Mouse (Mus musculus) testis, adult 2 months (tissue): Measurements from ENCODE around the gene Cdc14a. TPM values are rescaled to one million over a fixed set of nuclear protein-coding genes. Genes with fewer than 3 reads are reported as not detected.

Experiments used
- H3K27ac ChIP-seq: fragments of 200-500 bp; 2 replicates; pipeline ENCODE4 v1.5.1; 2012; ENCODE audit warnings: low read depth, low read length; ENCODE audit not compliant: control insufficient read depth, insufficient read depth
- H3K27me3 ChIP-seq: fragments of 200-500 bp; 2 replicates; pipeline ENCODE4 v1.6.1; 2012; ENCODE audit warnings: mild to moderate bottlenecking, low read length, moderate library complexity; ENCODE audit not compliant: control insufficient read depth, insufficient read depth
- H3K36me3 ChIP-seq: fragments of 200-500 bp; 2 replicates; pipeline ENCODE4 v1.6.1; 2012; ENCODE audit warnings: mild to moderate bottlenecking, low read length; ENCODE audit not compliant: control insufficient read depth, insufficient read depth
- H3K4me1 ChIP-seq: fragments of 200-500 bp; 2 replicates; pipeline ENCODE4 v1.6.1; 2012; ENCODE audit warnings: low read length; ENCODE audit not compliant: control insufficient read depth, insufficient read depth
- H3K4me3 ChIP-seq: fragments of 200-500 bp; 2 replicates; pipeline ENCODE4 v1.5.1; 2012; ENCODE audit warnings: low read depth, mild to moderate bottlenecking, low read length, moderate library complexity, mixed read lengths; ENCODE audit not compliant: control insufficient read depth
- CTCF ChIP-seq: fragments of 200-500 bp; IDR thresholded peaks from 2 replicates; pipeline ENCODE4 v1.5.1; 2012; ENCODE audit warnings: low read depth, mild to moderate bottlenecking, inconsistent platforms, low read length, moderate library complexity; ENCODE audit not compliant: control insufficient read depth, insufficient read depth, insufficient replicate concordance
- POLR2A ChIP-seq: fragments of 200-500 bp; IDR thresholded peaks from 2 replicates; pipeline ENCODE4 v1.6.1; 2012; ENCODE audit warnings: low read depth, mild to moderate bottlenecking, inconsistent platforms, low read length, moderate library complexity; ENCODE audit not compliant: control insufficient read depth
- polyA plus RNA-seq: library from polyadenylated mRNA; depleted of rRNA; stranded (reverse); fragments of >200 nt; gene quantifications from 2 replicates; pipeline ENCODE4 v1.2.3, GENCODE M21; 2012; rRNA removed

Gene Cdc14a
- polyA plus RNA-seq, result 57.9 and 64.6 TPM in 2 replicates

DNA sequence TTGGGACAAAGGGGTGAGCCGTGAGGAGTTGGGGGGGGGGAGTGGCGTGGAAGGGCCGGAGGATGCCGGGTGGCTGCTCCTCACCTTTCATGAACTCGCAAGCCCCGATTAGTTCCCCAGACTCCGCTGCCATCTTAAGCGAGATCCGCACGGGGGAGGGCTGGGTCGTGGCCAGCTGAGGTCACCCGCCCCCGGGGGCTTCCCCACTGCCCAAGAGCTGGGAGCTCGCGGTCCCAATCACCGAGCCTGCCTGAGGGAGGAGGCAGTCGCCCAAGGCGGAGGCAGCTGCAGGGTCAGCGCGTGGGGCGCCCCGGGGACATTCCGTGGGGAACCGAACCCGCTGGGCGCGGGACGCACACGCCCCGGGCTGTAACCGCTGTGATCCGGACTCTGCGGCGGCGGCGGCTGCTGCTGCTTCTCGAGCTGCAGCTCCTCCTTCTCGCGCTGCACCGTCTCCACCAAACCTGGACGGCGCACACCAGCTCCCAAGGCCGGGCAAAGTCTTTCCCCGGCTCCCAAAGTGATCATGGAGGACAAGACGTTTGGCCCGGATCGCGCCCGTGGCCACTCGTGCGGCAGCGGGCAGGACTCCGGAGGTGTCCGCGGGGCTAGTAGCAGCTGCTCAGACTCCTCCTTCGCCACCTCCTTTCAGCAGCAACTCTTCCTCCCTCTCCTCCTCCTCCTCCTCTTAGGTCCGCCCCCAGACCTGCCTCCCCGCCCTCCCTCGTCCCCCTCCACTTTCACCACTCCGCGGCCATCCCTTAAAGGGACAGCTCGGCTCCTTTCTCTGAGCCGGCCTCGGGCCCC, at the start of gene Cdc14a:
Gene Cdc14a, minus strand, starts transcription at position 680 of the 807 bp plus-strand sequence.
- TF ChIP-seq POLR2A, result peak; percentile 52; the same call in 1 of the 2 replicates
- TF ChIP-seq CTCF, result no peak
- H3K27me3 ChIP-seq, result peaks cover 8% of the 10 kb centered on the region
- H3K36me3 ChIP-seq, result no peaks in the 10 kb centered on the region
- peak within 1 kb of the TSS; percentile 90 for H3K4me3 ChIP-seq
- peak within 1 kb of the TSS; percentile 52 for H3K27ac ChIP-seq
- H3K4me1 ChIP-seq, result peaks cover 16% of the 10 kb centered on the region

DNA sequence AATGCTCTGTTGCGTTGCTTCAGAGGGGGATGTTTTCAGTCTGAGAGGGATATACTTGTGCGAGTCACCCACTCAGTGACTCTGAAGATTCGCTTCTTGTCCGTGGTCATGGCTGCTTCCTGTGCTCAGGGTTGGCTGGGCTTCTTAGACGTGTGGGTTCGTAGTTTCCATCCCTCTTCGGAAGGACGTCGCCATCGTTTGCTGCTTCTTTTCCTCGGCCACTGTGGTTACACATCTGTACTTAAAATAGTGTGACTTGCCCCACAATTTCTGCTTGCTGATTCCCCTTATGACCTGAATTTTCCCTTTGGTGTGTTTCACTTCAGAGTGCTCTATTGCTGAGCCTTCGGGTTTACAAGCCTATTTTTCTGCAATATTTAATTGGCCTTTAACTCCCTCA, 41.9 kb upstream of the Cdc14a start:
- Histone ChIP-seq H3K4me3 (no peak overlapping the region), H3K27me3 (no peaks in the 10 kb centered on the region), H3K27ac (no peak overlapping the region), H3K36me3 (no peaks in the 10 kb centered on the region), H3K4me1 (peaks cover 7% of the 10 kb centered on the region)
- TF ChIP-seq POLR2A (no peak), CTCF (no peak)

DNA sequence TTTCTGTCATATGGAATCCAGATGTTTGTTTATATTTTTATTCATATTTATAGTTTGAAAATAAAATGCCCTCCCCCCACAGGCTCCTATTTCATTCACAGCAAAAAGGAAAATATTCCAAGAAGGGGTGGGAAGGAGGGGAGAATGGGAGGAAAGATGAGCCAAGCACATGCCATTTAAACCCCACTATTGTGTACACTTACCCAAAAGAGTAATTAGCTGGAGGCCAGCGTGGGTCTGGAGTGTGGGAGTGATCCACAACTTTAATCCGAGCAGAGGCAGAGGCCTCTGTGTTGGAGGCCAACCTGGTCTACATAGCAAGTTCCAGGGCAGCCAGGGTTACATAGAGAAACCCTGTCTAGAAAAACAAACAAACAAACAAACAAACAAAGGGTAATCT, 40.5 kb upstream of the Cdc14a start:
- H3K4me3 ChIP-seq, result no peak overlapping the region
- no peaks in the 10 kb centered on the region for H3K36me3 ChIP-seq
- no peak overlapping the region for H3K27ac ChIP-seq
- H3K27me3 ChIP-seq, result no peaks in the 10 kb centered on the region
- H3K4me1 ChIP-seq, result peaks cover 7% of the 10 kb centered on the region
- TF ChIP-seq CTCF (no peak), POLR2A (no peak)

DNA sequence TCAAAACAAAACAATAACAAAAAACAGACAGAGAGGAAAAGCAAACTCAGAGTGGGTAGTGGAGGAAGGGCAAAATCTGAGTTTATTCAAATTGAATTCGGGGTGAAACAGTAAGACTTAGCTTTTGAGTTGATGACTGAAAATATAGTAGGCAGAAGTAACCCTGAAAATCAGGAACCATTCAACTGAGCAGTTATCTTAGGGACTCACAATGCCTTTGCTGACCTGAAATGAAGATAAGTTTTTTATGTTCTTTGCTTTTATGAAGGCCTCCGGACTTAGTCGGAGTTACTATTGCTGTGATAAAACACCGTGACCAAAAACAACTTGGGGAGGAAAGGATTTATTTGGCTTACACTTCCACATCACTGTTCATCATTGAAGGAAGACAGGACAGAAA, 37.2 kb upstream of the Cdc14a start:
- no peaks in the 10 kb centered on the region for H3K36me3 ChIP-seq
- no peaks in the 10 kb centered on the region for H3K27me3 ChIP-seq
- no peak overlapping the region for H3K4me3 ChIP-seq
- H3K27ac ChIP-seq, result no peak overlapping the region
- no peaks in the 10 kb centered on the region for H3K4me1 ChIP-seq
- no peak for TF ChIP-seq POLR2A

DNA sequence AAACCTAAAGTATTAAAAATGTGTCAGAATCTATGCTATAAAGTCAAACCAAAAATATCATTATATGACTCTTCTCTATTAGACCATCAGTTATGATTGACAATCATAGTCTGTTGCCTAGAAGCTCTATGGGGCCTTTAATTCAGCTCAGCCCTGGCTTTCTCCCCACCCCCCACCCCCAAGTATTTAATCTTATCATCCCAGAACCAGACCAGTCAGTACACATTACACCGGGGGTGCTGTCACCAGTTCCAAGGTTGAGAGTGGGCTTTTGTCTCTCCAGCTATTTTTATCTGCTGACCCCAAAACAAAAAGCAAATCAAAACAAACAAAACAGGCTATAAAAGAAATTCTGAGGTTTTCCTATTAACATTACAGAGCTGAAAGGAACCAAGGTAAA, 30.7 kb upstream of the Cdc14a start:
- no peaks in the 10 kb centered on the region for H3K4me1 ChIP-seq
- no peak overlapping the region for H3K27ac ChIP-seq
- TF ChIP-seq POLR2A (no peak), CTCF (no peak)
- no peak overlapping the region for H3K4me3 ChIP-seq
- no peaks in the 10 kb centered on the region for H3K27me3 ChIP-seq
- no peaks in the 10 kb centered on the region for H3K36me3 ChIP-seq

DNA sequence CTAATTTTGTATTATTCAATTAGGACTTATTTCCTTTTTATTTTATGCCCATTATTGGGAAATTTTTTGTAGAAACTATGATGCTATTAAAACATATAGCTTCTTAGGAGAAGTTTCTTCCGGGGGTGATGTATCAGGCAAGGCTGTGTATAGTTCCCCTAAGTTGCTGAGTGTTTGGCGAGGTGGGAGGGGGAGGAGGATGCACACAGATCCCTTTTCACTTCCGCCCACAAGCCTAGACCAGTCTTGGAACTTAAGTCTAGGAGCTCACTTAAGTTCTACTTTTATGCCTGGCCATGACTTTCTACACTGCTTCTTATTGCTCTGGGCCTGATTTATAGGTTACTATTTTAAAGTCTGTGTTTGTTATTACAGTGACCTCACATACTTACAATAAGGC, 26.9 kb upstream of the Cdc14a start:
- H3K4me3 ChIP-seq, result no peak overlapping the region
- no peaks in the 10 kb centered on the region for H3K36me3 ChIP-seq
- no peaks in the 10 kb centered on the region for H3K4me1 ChIP-seq
- TF ChIP-seq POLR2A (no peak), CTCF (no peak)
- H3K27ac ChIP-seq, result no peak overlapping the region
- no peaks in the 10 kb centered on the region for H3K27me3 ChIP-seq

DNA sequence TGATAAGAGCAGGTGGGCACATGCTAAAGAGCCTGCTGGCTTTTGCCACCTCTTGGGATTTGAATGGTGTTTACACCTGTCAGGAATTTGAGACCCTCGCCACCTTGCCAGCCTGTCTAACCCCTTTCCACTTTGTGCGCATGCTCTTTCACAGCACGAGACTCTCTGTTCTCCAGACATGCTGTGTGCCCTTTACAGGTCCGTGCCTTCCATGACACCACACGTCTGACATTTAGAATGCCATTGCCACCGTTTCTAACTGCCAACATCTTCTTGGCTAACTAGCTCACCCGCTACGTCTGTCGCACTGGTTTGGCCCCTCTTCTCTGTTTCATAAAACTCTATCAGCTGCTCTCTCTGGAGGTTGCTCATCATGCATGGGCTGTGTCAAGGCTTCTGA, 20.5 kb upstream of the Cdc14a start:
- Histone ChIP-seq H3K4me1 (peaks cover 2% of the 10 kb centered on the region; the same call in 1 of the 2 replicates), H3K27ac (no peak overlapping the region), H3K27me3 (no peaks in the 10 kb centered on the region), H3K4me3 (no peak overlapping the region), H3K36me3 (no peaks in the 10 kb centered on the region)
- TF ChIP-seq CTCF, result no peak
- TF ChIP-seq POLR2A, result no peak
